Comparison of ENCODE assay signal across 14 mouse cellular contexts in genomic region chr13:70033763-70034162, GRCm38 (mm10).
"Had no signal": no experiment of that assay in that cellular context is flagged by ENCODE, and none has a peak within 500 bp of the region (broad histone marks: within the 10 kb centered on the region; RNA-seq: fewer than 3 reads in every experiment).

No protein-coding gene starts in this region.

- H3K36me3 ChIP-seq: liver, embryonic 12.5 days; midbrain, embryonic 12.5 days; neural tube, embryonic 12.5 days; stomach, embryonic 15.5 days had no signal

- DNase-seq: lung, adult 18-20 months; lung, embryonic 14.5 days; lung, postnatal 10 days; lung, postnatal 4 days; right cerebral cortex, postnatal 14 days; thymus, adult 2 months; thymus, postnatal 14 days; thymus, postnatal 36 days had no signal

- H3K27me3 ChIP-seq: liver, embryonic 12.5 days; midbrain, embryonic 12.5 days; neural tube, embryonic 12.5 days; stomach, embryonic 15.5 days had no signal

- ATAC-seq: liver, embryonic 12.5 days had no signal

- H3K9ac ChIP-seq: liver, embryonic 12.5 days; liver, embryonic 14.5 days; lung, embryonic 14.5 days; midbrain, embryonic 12.5 days; neural tube, embryonic 12.5 days; stomach, embryonic 15.5 days had no signal

- H3K27ac ChIP-seq: liver, embryonic 12.5 days; liver, embryonic 14.5 days; midbrain, embryonic 12.5 days; neural tube, embryonic 12.5 days; stomach, embryonic 15.5 days; stomach, postnatal 0 days had no signal

- H3K4me1 ChIP-seq: liver, embryonic 12.5 days; stomach, embryonic 15.5 days had no signal

- H3K4me3 ChIP-seq: liver, embryonic 12.5 days; midbrain, embryonic 12.5 days; neural tube, embryonic 12.5 days; stomach, embryonic 15.5 days had no signal

- H3K4me2 ChIP-seq: liver, embryonic 12.5 days; lung, embryonic 14.5 days; neural tube, embryonic 12.5 days; stomach, embryonic 15.5 days had no signal

- H3K9me3 ChIP-seq: liver, embryonic 12.5 days; midbrain, embryonic 12.5 days; neural tube, embryonic 12.5 days; stomach, embryonic 15.5 days had no signal
